Mouse (Mus musculus): ENCODE data around the gene Defb11. TPM values are rescaled to one million over a fixed set of nuclear protein-coding genes. Genes with fewer than 3 reads are reported as not detected.
"Not testable (repeated sequence)": the region's sequence is repeated elsewhere in the genome, so short reads cannot be mapped to it uniquely, and the experiment has no call there.

Gene Defb11
- not detected in 2 replicates for polyA plus RNA-seq (2014; fragmentation: Nextera tagmentation; extraction: Ambion mirVana)

DNA sequence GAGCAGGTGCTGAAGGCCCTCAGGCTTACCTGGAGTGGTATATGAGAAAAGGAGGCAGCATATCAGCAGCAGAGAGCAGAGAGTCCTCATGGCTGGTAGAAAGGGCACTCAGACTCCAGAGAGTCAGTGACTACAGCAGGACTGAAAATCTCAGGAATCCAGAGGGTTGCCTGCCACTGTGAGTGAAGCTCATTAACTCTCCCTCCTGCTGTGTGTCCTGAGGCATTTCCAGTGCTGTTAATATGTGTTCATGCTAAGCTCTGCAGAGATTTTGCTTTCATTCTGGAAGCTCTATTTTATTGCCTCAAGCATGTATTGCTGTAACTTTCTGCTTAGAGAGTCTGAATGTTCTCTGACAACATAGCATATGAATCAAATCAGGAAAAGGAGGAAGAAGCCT, at the start of gene Defb11:
Gene Defb11, minus strand, starts transcription at position 123 of the 400 bp plus-strand sequence.
- not testable (repeated sequence) for H3K4me1 ChIP-seq (ENCODE audit: insufficient read depth); ATAC-seq (ENCODE audit: insufficient read depth); H3K9me3 ChIP-seq (ENCODE audit: low read depth, low read length); H3K9ac ChIP-seq; H3K4me3 ChIP-seq (ENCODE audit: low read depth, low read length); H3K27me3 ChIP-seq (ENCODE audit: insufficient read depth, low read length); H3K4me2 ChIP-seq; DNase-seq; H3K36me3 ChIP-seq (ENCODE audit: insufficient read depth); H3K27ac ChIP-seq (ENCODE audit: low read depth)

DNA sequence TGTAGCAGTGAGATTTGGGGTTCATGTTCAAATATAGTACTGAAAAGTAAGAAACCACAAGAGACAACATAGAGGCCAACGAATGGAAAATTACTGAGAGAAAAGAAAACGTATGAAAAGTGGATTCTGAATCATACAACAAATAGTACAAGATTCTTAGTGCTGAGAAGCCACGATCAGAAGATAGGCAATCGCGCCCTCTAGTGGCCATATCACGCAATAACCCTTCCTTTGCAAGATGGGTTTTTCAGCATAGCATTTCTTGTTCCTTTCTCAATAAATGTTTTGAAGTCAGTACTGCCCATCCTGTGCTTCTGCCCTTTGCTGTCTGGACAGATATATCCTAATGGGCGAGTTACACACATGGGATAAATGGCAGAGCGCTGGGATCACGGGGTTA, 49.1 kb upstream of the Defb11 start:
- Histone ChIP-seq H3K9me3 (ENCODE audit: low read depth, low read length) (no peaks in the 10 kb centered on the region), H3K4me2 (no peak overlapping the region), H3K4me1 (ENCODE audit: insufficient read depth) (no peaks in the 10 kb centered on the region), H3K36me3 (ENCODE audit: insufficient read depth) (no peaks in the 10 kb centered on the region), H3K27me3 (ENCODE audit: insufficient read depth, low read length) (no peaks in the 10 kb centered on the region), H3K27ac (ENCODE audit: low read depth) (no peak overlapping the region), H3K4me3 (ENCODE audit: low read depth, low read length) (no peak overlapping the region), H3K9ac (no peak overlapping the region)
- DNase-seq: peak; percentile 82
- ATAC-seq (ENCODE audit: insufficient read depth): no peak
- WGBS: 6% methylated on average over 9 of the region's 9 CpGs
- TF ChIP-seq CTCF (IDR thresholded peaks at IDR 0.05; ENCODE audit: low read depth): peak; percentile 82

DNA sequence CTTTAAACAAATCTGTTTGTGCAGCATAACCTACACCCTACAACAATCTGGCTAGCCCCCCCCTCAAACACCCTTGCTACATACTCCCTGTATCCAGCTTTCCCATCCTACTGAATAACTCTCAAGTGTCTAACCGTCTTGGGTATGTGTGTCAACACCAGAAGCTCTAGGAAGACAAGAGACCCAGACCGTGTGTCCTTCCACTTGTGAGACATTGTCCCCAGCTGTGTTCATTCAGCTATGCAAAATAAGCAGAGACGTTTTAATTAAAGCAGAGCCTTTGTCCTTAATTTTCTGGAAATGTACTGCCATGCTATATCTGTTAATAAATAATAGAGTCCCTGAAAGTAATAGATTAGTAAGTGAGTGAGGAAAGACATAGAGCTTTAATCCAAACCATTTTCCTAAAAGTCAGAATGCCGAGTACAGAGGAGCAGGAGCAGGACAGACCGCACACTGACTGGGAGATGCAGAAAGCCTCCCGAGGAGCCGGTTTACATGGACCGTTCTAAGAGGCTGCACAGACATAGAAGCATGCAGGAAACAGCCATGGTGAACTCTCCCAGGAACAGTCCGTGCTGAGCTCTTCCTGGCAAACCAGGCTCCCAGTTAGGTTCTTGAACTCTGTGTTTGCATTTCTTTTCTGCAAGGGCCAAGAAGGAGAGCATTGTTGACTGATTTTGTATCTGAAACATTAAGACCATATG, 41.3 kb upstream of the Defb11 start:
- DNase-seq (no peak), ATAC-seq (ENCODE audit: insufficient read depth) (no peak)
- Histone ChIP-seq H3K9me3 (ENCODE audit: low read depth, low read length) (no peaks in the 10 kb centered on the region), H3K27ac (ENCODE audit: low read depth) (no peak overlapping the region), H3K4me2 (no peak overlapping the region), H3K36me3 (ENCODE audit: insufficient read depth) (no peaks in the 10 kb centered on the region), H3K4me3 (ENCODE audit: low read depth, low read length) (no peak overlapping the region), H3K4me1 (ENCODE audit: insufficient read depth) (no peaks in the 10 kb centered on the region), H3K9ac (no peak overlapping the region), H3K27me3 (ENCODE audit: insufficient read depth, low read length) (no peaks in the 10 kb centered on the region)
- 58% methylated on average over 9 of the region's 9 CpGs for WGBS
- no peak for TF ChIP-seq CTCF (IDR thresholded peaks at IDR 0.05; ENCODE audit: low read depth)

DNA sequence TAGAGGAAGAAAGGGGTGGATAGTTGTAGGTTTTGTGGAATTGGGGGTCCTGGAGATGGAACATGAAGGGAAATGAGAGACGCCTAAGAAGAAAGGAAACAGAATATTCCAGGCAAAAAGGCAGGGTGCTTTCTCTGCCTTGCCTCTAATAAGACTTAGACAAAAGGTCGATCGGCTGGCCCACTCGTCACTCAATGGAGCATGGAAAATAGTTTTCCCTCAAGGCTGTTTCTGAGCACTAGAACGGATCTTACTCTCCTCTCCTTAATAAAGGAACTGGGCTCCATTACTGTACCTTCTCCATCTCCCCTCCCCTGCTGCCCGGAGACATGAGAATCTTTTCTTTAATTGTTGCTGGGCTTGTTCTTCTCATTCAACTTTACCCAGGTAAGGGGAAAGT, 40.2 kb upstream of the Defb11 start, which contains the start of gene Defb13:
Gene Defb13, plus strand, starts transcription at position 301 of the 400 bp plus-strand sequence.
- Histone ChIP-seq H3K4me3 (ENCODE audit: low read depth, low read length) (no peak within 1 kb of the TSS), H3K9ac (no peak within 1 kb of the TSS), H3K27me3 (ENCODE audit: insufficient read depth, low read length) (no peaks in the 10 kb centered on the region), H3K36me3 (ENCODE audit: insufficient read depth) (no peaks in the 10 kb centered on the region), H3K27ac (ENCODE audit: low read depth) (no peak within 1 kb of the TSS), H3K9me3 (ENCODE audit: low read depth, low read length) (no peaks in the 10 kb centered on the region), H3K4me1 (ENCODE audit: insufficient read depth) (no peaks in the 10 kb centered on the region), H3K4me2 (no peak within 1 kb of the TSS)
- WGBS: 83% methylated on average over 6 of the region's 6 CpGs
- TF ChIP-seq CTCF (IDR thresholded peaks at IDR 0.05; ENCODE audit: low read depth): no peak
- DNase-seq (no peak), ATAC-seq (ENCODE audit: insufficient read depth) (no peak)

DNA sequence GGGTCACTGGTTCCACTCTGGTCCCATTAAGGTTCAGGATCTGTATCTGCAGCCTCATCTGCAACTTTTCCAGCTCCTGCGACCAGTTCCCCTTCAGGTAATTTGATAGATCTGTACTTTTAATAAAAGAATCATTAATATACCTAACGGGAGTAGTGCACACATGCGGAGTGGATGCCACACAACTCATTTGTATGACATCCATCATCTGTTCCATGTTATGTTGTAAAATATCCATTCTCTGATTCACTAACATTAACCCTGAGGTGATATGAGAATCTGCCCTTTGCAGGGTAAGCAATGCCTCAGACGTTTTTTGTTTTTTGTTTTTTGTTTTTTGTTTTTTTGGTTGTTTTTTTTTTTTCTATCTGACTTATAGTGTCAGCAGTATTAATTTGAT, 31.8 kb upstream of the Defb11 start, which contains the start of gene Defb35:
Gene Defb35, plus strand, starts transcription at position 301 of the 400 bp plus-strand sequence.
- not testable (repeated sequence) for H3K27me3 ChIP-seq (ENCODE audit: insufficient read depth, low read length); H3K9me3 ChIP-seq (ENCODE audit: low read depth, low read length); H3K9ac ChIP-seq; H3K4me3 ChIP-seq (ENCODE audit: low read depth, low read length); DNase-seq; H3K4me2 ChIP-seq; ATAC-seq (ENCODE audit: insufficient read depth); H3K4me1 ChIP-seq (ENCODE audit: insufficient read depth); H3K36me3 ChIP-seq (ENCODE audit: insufficient read depth); H3K27ac ChIP-seq (ENCODE audit: low read depth)
- 81% methylated on average over 4 of the region's 4 CpGs for WGBS

DNA sequence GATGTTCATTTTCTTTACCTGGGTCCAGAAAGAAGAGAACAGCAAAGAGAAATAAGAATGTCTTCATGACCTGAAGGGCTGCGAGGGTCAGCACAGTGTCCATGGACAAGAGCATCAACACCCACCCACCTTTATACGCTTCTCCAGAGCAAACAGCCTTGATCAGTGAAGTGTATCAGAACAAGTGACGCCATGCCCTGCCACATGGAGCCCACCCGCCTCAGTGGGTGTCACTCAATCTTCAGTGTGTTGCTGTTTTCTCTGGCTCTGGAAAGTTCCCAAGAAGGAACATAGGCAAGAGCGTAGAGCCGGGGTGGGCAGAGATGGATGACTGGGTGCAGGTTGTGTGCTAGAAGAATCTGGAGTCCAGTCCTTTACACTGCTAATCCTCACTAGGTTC, 26.4 kb upstream of the Defb11 start, which contains the start of gene Defb15:
Gene Defb15, minus strand, starts transcription at position 101 of the 400 bp plus-strand sequence.
- no peaks in the 10 kb centered on the region for H3K36me3 ChIP-seq (ENCODE audit: insufficient read depth)
- ATAC-seq (ENCODE audit: insufficient read depth) (no peak), DNase-seq (no peak)
- TF ChIP-seq CTCF (IDR thresholded peaks at IDR 0.05; ENCODE audit: low read depth): no peak
- H3K4me3 ChIP-seq (ENCODE audit: low read depth, low read length): no peak within 1 kb of the TSS
- no peaks in the 10 kb centered on the region for H3K9me3 ChIP-seq (ENCODE audit: low read depth, low read length)
- 88% methylated on average over 6 of the region's 6 CpGs for WGBS
- no peak within 1 kb of the TSS for H3K9ac ChIP-seq
- no peaks in the 10 kb centered on the region for H3K27me3 ChIP-seq (ENCODE audit: insufficient read depth, low read length)
- no peak within 1 kb of the TSS for H3K4me2 ChIP-seq
- H3K4me1 ChIP-seq (ENCODE audit: insufficient read depth): no peaks in the 10 kb centered on the region
- no peak within 1 kb of the TSS for H3K27ac ChIP-seq (ENCODE audit: low read depth)

DNA sequence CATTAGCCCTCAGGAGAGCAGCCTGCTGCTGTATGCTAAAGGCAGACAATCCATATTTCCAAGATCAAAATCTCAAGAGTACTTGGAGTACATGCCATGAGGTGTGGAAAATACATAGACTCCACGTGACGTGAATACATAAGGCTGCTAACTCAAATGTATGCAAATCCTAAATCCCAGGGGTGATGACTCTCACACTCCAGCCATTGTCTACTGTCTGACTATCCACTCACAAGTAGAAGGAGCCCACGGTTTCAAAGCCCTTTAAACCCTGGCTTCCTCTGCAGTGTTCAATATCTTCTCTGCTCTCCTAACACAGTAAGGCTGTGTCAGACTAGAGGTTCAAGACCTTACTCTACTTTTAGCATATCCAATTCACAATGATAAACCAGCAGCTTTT, 24.5 kb upstream of the Defb11 start:
- not testable (repeated sequence) for H3K9me3 ChIP-seq (ENCODE audit: low read depth, low read length); ATAC-seq (ENCODE audit: insufficient read depth); H3K4me2 ChIP-seq; H3K4me1 ChIP-seq (ENCODE audit: insufficient read depth); H3K9ac ChIP-seq; H3K4me3 ChIP-seq (ENCODE audit: low read depth, low read length); H3K27ac ChIP-seq (ENCODE audit: low read depth); DNase-seq; H3K27me3 ChIP-seq (ENCODE audit: insufficient read depth, low read length); H3K36me3 ChIP-seq (ENCODE audit: insufficient read depth)
- 78% methylated on average over 3 of the region's 3 CpGs for WGBS

Measured in lung, embryonic 14.5 days (tissue).